Mouse (Mus musculus) thymus, postnatal 36 days (tissue): ENCODE results near the gene Ank3.

Experiments
- DNase-seq, 2 experiments: peaks; one replicate each; pipeline ENCODE4 v3.0.0; 2022; ENCODE audit warnings: mixed read lengths in 2 of 2

Ank3 gene

DNA sequence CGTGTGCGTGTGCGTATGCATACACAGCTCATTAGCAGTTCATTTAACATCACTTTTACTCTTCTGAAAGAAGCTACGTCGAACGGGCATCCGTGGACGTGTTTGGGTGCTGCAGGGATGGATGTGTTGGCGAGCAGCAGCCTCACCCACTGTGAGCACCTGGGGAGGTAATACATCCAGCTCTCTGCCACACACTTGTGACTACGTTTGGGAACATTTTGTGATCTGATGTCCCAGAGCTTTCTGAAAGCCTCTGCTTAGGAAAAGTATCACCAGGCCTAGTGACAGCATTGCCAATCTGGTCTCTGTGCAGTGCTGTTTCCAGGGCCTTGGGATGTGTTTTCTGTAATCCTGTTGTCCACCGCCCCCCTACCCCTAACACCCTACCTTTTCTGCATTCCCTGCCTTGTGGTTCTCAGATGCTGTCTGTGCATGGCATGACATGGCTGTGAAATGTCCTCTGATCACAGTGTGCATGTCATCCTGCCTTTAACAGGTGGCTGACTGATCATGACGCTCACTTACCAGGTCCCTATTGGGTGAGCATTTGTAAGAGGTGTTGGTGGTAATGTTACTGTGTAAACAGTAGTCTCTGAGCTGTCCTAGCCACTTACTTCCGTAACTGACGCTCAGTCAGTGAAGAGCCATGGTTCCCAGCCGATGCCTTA is 178.6 kb downstream of the Ank3 start:
- DNase-seq: no peak

DNA sequence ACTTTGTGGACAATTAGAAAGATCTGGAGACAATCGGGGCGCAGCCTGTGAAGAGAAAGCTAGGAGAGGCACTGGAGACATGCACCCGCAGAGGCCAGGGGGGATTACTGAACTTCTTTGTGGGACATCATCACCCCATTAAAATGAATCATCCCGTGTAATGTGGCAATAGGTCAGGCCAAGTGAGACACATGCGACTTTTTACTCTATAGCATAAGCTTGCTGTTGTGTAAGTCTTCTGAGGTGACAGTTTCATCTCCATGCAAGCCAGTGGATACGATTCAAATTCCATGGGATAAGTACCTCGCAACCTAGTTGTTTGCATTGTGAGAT is 179.1 kb downstream of the Ank3 start:
- no peak for DNase-seq

DNA sequence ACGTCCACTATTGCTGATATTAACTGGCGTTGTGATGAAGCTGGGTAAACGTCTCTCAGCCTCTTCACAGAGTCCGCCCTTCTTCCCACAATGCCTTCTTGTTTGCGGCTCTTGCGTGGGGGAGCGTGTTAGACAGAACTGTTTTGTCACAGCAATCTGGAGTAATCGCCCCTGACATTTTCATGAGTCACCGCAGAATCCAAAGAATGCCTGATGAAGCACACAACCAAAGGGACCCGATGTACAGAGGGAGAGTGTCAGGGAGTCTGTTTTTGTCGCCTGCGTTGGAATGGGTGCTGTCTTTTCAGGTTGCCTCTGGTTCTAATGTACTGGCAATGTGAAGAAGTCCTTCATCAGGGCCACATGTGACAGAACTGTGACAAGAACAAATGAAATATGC is 181.0 kb downstream of the Ank3 start:
- no peak for DNase-seq

DNA sequence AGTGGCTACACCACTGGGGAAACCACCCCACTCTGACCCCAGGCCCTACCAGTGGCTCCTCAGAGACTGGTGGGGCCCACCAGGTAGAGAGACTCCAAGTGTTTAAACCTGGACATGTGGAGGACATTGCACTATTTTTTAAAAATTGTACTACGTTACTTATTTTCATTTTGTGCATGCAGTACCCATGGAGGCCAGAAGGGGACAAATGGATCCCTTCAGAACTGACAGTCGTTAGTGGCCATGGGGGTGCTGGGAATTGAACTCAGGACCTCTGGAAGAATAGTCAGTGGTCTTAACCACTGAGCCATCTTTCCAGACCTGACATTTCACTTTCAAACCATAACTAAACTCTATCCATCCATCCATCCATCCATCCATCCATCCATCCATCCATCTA is 183.0 kb downstream of the Ank3 start:
- no peak for DNase-seq

DNA sequence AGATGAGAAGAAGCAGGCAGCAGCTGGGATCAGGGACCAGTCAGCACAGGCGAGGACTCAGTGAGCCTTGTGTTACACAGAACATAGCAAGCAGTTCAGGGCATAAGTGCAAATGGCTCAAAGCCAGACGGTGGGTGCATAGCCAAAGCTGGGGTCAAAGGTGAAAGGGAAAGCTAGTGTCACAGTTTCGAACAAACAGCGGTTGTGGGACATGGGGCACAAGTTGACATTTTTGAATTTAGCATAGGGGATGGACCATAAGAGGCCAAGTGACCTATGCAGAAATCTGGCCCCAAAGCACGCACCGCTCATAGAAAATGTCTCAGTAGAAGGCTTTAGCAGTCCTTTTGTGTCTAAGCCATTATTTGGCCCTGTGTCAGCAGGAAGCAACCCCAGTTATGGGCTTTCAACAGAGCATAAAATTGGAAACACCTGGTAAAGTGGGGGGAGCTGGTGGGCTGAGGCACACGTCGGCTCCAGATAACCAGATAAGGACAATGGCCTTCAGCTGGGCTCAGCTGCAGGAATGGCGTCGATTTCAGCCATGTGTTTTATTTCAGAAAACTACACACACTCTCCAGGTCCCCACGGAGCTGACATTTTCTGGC is 185.4 kb downstream of the Ank3 start:
- DNase-seq: no peak

DNA sequence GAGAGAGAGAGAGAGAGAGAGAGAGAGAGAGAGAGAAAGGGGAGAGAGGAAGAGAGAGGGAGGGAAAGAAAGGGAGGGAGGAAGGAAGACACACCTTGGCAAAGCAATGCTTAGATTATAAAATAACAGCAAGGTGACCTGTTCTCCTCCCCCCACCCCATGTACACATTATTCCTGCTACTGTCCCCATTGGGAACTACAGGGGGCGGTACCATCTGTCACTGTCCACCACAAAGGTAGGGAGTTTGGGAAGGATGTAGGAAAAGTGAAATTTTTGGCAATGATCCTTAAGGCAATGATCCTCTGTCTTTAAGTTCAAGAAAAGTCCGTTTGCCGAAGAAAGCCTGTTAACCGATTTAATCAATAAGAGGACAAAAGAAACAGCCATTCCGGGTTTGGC is 186.0 kb downstream of the Ank3 start:
- DNase-seq: no peak

DNA sequence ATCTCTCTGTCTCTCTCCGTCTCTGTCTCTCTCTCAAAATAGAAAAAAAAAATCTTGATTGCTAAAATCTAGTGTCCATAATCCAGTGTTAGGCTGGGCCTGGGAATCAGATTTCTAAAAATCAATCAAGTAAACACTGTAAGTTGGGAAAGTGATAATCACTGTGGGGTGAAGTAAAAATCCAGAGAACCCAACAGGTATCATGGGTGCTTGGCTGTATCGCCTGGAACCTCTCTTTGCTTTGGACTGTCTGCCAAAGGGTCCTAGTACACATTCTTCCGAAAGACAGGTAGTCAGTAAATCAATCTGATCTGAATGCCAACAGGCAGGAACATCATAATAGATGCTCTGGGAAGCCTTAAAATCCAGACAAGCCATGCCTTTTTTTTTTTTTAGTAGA is 186.7 kb downstream of the Ank3 start:
- DNase-seq: no peak

DNA sequence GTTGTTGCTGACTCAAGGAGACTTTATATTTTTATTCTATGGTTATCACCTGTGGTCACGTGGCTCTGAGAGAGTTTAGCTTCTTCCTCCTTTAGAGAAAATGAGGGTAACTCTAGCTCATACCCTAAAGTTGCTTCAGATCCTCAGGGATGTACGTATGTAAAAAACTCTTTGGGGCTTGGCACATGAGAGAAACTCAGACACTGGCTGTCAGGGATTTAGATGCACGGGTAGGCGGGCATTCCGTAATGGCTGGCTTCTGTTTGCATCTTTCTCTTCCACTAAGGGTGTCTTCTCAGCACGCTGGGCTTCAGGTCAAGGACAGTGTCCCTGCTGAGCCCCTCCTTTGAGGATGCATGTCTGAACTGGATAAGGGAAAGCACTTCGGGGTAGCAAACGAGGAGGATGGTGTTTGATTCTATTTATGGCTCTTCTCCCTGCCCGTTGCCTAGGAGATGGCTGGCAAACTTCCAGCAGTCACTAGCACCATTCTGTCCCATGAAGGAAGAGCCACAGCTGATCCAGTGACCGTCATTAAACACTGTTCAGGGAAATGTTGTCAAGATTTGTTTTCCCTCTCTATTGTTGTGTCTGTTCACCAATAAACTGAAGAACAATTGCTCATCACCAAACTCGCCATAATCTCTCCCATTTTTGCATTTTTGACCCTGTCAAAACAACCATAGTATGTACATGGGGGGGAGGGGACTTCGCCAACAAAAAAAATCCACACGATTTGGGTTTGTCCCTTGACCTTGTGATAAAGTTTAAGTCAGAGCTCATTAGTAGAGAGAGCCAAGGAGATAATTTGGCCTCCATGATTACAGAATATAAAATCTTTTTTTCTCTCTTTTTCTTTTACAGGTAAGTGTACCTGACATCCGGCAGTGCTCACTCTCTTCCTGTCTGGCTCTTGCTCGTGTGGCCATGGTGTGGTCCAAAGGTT is 195.9 kb downstream of the Ank3 start:
- no peak for DNase-seq

DNA sequence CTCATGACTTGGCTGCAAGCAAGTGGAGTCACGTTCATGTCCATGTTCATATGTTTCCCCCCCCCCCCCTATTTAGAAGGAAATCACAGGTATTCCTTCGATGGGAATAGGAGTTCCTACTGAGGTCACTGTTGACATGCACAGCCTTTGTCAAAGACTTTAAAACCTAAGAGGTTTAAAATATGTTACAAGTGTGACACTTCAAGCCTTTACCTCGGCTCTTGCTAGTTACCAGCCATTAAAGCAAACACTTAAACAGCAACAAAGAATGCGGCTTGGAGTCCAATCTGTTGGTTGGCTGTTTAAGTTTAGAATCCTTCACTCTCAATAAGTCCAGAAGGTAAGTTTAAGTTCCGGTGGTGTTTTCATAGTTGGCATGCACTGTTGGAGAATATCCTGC is 196.9 kb downstream of the Ank3 start:
- no peak for DNase-seq

DNA sequence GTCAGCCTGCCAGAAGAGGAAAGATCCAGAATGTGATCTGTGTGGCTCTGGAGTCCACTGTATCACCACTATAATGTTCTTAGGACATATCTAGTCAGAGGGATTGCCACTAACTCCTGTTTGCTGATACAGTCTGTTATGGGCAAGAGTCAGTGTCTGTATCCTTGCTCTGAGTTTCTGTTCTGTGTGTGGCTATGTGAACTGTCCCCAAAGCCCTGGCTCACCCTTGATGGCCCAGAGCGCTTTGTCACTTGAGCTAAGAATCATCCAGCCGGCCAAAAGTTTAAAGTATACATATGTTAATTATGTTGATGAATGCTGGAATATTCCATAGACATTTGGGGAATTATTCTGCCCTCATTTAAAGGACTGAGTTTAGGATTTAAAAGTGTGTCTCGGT is 202.9 kb downstream of the Ank3 start:
- no peak for DNase-seq

DNA sequence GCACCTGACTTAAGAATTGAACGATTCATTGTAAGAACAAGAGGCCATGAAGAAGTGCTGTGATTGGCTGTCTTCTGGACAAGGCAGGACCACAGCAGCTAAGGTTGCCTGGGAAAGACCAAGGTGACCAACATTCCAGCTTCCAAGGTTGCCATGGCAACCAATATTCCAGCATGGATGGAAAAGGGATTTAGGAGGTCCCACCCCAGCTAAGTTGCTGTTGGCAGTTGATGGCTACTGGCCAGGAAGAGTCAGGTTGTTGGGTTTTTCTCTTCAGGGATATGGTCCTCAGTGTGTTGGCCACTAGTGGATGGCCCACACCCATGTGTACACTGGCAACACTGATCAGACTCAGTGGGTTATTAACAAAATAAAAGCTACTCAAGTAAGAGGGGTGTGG is 204.1 kb downstream of the Ank3 start:
- DNase-seq: no peak

DNA sequence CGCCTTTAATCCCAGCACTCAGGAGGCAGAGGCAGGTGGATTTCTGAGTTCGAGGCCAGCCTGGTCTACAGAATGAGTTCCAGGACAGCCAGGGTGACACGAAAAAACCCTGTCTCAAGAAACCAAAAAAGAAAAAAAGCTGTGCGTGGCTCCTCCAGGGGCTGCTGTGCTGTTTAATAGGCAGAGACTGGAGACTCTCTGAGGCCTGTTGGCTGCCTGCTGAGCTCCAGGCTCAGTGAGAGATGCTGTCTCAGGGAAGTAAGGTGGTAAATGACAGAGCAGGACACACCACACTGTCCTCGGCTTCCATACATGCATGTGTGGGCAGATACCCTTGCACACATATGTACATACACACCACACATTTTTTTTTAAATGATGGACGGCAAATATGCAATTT is 206.0 kb downstream of the Ank3 start:
- no peak for DNase-seq

DNA sequence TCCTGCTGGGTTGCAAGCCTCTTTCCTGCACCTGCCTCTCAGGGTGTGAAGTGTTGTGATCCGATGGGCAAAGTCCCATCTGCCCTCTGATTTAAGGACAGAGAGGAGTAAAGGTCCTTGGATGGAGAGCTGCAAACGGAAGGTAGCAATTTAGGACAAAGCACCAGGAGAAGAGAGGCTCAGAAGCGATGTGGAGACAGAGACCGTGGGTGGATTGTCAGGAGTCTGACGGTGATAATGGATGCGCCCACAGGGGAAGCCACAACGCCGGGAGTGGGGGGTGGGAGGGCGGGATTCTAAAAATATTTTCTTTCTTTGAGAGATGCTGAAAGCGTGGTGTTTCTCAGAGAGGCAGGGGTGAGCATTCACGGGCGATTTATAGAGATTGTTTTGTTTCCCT is 206.6 kb downstream of the Ank3 start:
- DNase-seq: no peak

DNA sequence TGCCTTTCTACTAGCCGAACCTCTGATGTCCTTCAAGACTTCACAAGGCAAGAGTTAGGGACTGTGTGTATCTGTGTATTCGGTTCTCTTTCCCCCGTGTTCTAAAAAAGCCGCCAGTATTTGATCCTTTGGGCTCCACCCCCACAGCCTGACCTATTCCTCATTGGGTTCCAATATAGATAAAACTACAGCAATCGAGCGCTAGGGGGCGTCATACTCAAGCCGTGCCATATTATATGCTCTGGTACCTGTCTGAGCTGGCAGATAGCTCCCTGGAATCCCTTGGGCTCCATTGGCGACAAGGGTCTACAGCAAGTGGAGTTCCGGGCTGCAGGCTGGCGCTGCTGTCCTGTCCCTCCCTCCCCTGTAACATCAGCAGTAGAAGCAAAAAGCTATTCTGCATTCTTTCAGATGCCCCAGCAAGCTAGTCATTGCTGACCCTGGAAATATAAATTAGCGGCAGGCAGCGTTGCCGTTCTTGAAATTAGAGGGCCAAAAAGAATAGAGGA is 209.1 kb downstream of the Ank3 start:
- no peak for DNase-seq

DNA sequence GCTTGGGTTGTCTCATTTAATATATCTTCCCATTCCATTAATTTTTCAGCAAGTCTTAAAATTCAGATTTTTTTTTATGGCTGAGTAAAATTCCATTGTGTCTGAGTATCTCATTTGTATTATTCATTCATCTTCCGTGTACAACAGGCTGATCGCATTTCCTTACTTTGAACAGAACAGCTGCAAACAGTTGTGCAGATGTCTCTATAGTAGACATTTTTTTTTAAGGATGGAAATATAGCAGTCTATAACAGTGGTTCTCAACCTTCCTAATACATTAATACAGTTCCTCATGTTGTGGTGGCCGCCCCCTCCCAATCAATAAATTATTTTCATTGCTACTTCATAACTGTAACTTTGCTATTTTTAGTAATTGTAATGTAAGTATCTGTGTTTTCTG is 212.7 kb downstream of the Ank3 start:
- no peak for DNase-seq

DNA sequence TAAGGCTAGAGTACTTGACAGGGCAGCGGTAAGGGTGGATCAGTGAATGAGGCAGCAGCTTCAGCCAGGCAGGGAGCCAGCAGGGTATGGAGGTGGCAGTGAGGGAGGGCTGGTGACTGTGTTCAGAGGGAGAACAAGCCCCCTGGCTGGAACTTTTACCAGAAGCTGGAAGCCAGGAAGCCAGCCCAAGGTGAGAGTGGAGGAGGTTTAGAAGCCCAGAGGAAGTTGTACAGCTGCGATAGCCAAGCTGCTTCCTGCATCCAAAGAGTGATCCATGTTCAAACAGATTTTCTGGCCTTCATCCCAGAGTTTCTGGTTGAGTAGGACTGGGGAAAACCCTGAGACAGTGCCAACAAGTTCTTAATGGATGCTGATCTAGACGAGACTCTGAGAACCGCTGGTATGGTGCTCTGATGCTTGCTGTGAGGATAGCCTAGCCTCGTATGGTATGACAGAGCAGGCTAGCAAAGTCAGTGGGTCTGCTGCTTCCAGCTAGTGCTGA is 213.3 kb downstream of the Ank3 start:
- DNase-seq: no peak

DNA sequence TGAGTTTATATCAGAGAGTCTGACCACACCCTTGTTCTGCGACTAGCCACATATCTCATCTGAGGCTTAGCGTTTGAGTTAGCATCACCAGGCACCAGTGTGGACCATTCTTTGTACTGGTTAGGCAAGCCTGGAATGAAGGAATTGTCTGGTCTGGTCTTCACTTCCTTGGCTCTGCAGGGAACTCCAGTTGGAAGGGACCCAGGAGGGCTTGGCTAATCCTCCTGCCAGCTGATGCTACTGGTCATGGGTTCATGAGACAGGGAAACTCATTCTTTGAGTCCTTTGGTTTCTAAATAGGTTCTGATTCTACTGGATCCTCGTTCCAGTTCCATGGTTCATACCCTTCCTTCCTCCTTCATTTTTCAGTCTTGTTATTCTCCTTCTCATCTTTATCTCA is 218.4 kb downstream of the Ank3 start:
- no peak for DNase-seq

DNA sequence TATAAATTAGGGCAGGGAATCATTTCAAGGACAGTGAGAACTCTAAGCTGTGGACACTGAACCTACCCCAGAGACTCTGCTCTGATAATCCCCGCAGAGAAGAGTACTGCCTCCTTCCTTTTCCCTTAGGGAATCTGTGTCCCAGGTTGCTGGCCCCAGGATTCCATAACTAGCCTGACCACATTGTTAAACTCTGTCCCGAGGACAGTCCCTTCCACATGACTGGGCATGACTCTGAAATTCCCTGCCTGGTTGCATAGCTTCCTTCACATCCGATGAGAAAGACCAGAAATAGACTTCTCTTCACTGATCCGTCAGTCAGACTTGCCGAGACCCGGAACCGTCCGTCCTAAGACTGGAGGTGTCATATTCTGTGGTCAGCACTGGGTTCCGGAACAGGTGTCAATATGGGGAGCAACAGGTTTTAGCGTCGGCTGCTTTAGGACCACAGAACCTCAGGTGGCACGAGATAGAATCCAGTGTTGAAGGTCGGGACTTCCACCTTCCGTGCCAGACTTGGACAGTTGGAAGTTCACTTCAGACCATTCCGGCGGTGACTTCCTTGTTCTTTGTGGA is 219.1 kb downstream of the Ank3 start:
- DNase-seq: no peak

DNA sequence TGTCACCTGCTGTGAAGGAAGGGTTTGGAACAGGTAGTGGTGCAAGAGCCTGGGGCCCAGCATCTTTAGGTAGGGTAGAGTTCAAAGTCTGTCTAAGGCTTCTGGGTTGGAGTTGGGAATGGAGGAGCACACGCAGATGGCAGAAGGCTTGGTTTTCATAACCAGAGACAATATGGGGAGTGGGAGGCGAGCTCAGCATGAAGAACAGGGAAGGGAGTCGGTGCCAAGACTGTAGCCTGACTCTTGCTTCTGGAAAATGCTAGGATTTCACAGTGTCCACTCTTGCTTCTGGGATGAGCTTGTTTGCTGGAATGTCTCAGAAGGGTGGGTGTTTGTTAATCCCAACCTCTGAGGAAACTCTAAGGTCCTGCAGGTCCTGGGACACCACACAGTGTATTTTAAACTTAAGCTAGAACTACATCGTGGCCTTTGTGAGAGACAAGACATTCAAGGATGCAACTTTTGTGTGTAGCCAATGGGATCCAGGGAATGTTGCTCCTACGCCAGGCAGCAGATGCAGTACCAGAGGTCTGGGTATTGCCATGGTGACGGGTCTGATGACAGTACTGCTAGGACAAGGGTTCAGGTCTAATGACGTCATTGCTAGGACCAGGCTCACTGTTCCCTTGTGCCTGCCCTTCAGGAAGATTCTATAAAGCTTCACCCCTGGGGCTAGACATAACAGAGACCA is 222.3 kb downstream of the Ank3 start:
- no peak for DNase-seq

DNA sequence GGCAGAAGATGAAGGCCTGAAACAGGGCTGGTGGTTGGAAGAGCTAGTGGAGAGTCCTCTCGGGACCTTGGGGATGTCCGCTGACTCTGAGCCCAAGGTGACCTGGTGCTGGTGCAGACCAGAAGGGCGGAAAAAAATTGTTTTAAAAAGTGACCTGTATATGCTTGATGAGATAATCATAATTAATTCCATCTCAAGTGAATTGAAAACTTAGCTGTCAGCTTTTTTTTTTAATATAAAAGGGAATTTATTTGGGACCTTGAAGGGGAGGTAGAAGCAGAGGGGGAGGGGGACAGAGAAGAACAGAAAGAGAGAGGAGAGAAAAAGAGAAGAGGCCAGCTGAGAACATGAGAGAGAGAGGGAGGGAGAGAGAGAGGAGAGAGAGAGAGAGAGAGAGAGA is 229.2 kb downstream of the Ank3 start:
- no peak for DNase-seq

DNA sequence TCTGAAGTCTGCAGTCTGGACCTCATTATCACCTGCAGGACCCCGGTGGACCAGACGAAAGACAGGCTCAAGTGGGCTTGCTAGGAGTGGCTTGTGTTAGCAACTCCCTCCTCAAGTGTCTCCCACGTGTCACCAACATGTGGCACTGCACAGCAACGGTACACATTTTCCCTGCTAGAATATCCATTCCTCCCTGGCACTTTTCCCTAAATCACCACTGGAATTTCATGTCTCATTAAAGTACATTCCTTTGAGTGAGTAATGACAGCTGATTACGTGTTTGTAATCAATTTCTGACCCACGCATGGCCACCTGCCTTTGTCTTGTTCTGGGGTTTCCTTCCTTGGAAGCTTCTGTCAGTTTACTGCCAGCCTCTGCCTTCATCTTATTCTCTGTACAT is 230.2 kb downstream of the Ank3 start:
- no peak for DNase-seq

DNA sequence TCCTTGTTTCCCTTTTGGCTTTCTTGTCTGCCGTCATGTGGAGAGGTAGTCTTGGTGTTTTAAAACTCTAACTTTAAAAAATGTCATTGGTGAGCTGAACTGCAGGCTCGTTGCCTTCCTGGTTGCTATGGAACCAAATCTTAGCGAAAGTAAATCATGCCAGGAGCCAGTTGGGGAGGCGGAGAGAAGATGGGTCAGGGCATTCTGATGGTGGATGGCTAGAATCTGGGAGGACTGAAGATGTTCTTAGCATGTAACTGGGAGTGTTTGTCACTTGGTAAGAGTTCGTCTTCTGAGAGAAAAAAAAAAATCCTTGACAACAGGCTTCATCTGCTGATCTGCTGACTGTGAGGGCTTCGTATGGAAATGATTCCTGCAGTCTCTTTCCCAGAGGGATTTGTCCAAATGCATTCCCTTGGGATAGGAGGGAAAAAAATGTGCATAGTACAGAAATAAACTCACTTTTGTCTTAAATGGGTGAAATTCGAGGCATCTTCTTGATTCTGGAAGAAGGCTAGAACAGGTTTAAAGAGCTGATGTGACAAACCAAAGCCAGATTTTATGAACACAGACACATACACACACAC is 232.3 kb downstream of the Ank3 start:
- DNase-seq: no peak
